Mouse (Mus musculus): ENCODE measurements at regions not wholly inside any gene's neighbourhood (a gene's known extent, or its start where the extent isn't known, plus 50 kb on each side); places are given as distances from the start of the nearest gene placed in this dataset.

DNA sequence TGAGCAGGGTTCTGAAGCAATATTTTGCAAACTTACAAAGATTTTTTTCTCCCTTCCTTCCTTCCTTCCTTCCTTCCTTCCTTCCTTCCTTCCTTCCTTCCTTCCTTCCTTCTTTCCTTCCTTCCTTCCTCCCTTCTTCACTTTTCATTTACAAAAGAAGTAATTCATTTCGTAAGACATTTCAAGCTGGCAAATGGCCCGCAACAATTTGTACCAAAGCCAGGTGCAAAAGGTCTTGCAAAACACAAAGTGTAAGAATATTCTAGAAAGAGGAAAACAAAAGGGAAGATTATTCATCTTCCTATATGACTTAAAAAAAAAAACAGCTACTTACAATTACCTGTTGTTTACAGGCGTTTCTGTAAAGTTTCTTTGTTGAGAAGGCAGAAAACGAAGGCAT lies 86.3 kb upstream of the Nr2f2 start:
- TF ChIP-seq CTCF (IDR thresholded peaks at IDR 0.05; ENCODE audit: insufficient read depth, low read depth, low read length) (no peak), POLR2A (IDR thresholded peaks at IDR 0.05; ENCODE audit: insufficient read depth, low read depth, low read length) (no peak)
